Mouse (Mus musculus) kidney, postnatal 10 days (tissue): ENCODE data around the gene Sfi1.
"Not testable (repeated sequence)": the region's sequence is repeated elsewhere in the genome, so short reads cannot be mapped to it uniquely, and the experiment has no call there.

ENCODE experiments used
- DNase-seq: peaks from one replicate; pipeline ENCODE4 v3.0.0; 2021; ENCODE audit warnings: mixed read lengths

The Sfi1 gene

GRCm38 (mm10) chr11:3101875-3102494 is 91.3 kb downstream of the Sfi1 start:
- no peak for DNase-seq

DNA sequence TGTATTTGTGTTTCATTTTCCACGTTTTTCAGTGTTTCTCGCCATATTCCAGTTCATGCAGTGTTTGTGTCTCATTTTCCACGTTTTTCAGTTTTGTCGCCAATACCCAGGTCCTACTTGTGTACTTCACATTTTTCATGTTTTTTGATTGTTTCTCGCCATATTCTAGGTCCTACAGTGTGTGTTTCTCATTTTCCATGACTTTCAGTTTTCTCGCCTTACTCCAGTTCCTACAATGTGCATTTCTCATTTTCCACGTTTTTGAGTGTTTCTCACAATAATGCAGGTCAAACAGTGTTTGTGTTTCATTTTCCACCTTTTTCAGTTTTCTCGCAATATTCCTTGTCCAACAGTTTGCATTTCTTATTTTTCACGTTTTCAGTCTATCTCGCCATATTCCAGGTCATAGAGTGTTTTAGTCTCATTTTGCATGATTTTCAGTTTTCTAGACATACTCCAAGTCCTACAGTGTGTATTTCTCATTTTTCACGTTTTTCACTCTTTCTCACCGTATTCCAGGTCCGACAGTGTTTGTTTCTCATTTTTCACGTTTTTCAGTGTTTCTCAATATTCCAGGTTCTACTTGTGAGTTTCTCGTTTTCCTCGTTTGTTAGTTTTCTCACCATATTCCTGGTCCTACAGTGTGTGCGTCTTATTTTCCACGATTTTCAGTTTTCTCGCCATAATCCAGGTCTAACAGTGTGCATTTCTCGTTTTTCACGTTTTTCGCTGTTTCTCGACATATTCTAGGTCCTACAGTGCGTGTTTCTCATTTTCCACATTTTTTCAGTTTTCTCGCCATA is 92.0 kb downstream of the Sfi1 start:
- DNase-seq, result no peak

- DNase-seq, result not testable (repeated sequence)
These were observed 93.1 kb downstream of the Sfi1 start for GRCm38 (mm10) chr11:3100066-3100645.
